ENCODE assay signal across 18 mouse cellular contexts in the genomic region with DNA sequence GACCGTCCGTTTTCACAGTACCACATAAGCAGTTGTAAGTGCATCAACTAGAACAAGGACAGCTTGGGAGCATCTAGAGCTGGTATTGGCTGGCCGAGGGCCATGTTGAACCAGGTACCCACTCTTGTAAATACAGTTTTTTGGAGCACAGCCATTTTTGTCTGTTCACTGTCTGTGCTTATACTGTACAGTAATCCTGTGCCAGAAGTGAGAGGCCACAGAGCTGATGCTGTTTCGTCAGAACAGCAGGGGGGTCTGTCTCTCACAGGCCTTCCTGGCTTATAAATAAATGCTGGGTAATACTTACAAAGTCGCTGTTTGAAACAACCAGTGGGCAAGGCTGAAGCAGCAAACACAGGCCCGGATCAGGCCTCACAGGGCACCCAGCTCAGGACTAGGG. TPM values are rescaled to one million over a fixed set of nuclear protein-coding genes. Genes with fewer than 3 reads are reported as not detected.
"Had no signal": no experiment of that assay in that cellular context is flagged by ENCODE, and none has a peak within 500 bp of the region (broad histone marks: within the 10 kb centered on the region; RNA-seq: fewer than 3 reads in every experiment).

No protein-coding gene starts in this region.

- H3K4me3 ChIP-seq: left cerebral cortex, adult 2 months; limb, embryonic 10.5 days; liver, embryonic 15.5 days; megakaryocyte, embryonic 14.5 days; midbrain, embryonic 15.5 days; neural tube, embryonic 13.5 days; stomach, embryonic 15.5 days had no signal

- ATAC-seq: midbrain, embryonic 15.5 days had no signal

- H3K9ac ChIP-seq: liver, embryonic 15.5 days; midbrain, embryonic 15.5 days; neural tube, embryonic 13.5 days; stomach, embryonic 15.5 days had no signal

- DNase-seq: kidney, adult 8-10 months; kidney, postnatal 25 days; lung, postnatal 10 days; right cerebral cortex, postnatal 14 days; thymus, postnatal 4 days had no signal

- H3K4me2 ChIP-seq: liver, embryonic 11.5 days; liver, embryonic 15.5 days; midbrain, embryonic 11.5 days; midbrain, embryonic 15.5 days; neural tube, embryonic 13.5 days; stomach, embryonic 15.5 days had no signal

- H3K27ac ChIP-seq: left cerebral cortex, adult 2 months; limb, embryonic 10.5 days; liver, embryonic 15.5 days; macrophage; midbrain, embryonic 15.5 days; neural tube, embryonic 13.5 days; stomach, embryonic 15.5 days had no signal

- H3K4me1 ChIP-seq: liver, embryonic 15.5 days; midbrain, embryonic 15.5 days; stomach, embryonic 15.5 days had no signal

- H3K27me3 ChIP-seq: liver, embryonic 15.5 days; megakaryocyte, embryonic 14.5 days; midbrain, embryonic 15.5 days; neural tube, embryonic 13.5 days; stomach, embryonic 15.5 days had no signal

- H3K9me3 ChIP-seq: limb, embryonic 10.5 days; liver, embryonic 15.5 days; megakaryocyte, embryonic 14.5 days; midbrain, embryonic 15.5 days; neural tube, embryonic 13.5 days; stomach, embryonic 15.5 days had no signal

RNA-seq across cellular contexts. Expression of gene 1700010B08Rik, which starts 27.5 kb away (rescaled TPM):
- polyA plus RNA-seq: kidney, embryonic 16.5 days; limb, embryonic 10.5 days; limb, embryonic 14.5 days; liver, embryonic 11.5 days; liver, embryonic 15.5 days; macrophage; midbrain, embryonic 11.5 days; neural tube, embryonic 13.5 days; spleen, adult 2 months; stomach, embryonic 15.5 days had no signal
